In the genomic region with DNA sequence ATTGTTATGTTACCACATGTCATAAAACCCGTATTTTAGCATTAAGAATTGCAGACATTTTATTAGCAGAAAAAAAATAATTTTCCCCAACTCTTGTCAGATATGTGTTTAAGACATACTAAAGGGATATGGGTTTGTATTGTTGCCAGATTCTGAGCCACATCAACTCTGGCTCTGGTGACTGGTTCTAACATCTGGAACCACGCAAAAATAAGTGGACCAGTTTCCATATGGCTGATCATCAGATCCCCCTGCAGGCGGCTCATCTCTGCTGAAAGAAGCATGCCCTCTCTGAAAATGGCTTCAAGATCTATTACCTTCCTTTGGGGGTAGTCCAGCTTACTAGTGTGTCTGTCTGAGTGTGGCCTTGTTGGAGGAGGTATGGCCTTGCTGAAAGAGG, we compare ENCODE assay signal across 21 mouse cellular contexts.
"Had no signal": no experiment of that assay in that cellular context is flagged by ENCODE, and none has a peak within 500 bp of the region (broad histone marks: within the 10 kb centered on the region; RNA-seq: fewer than 3 reads in every experiment).

No protein-coding gene starts in this region.

- H3K4me3 ChIP-seq: kidney, embryonic 15.5 days; liver, embryonic 13.5 days; megakaryocyte, embryonic 14.5 days; midbrain, embryonic 10.5 days; midbrain, embryonic 15.5 days; neural tube, embryonic 12.5 days; neural tube, embryonic 15.5 days had no signal

- H3K9ac ChIP-seq: kidney, embryonic 15.5 days; liver, embryonic 13.5 days; midbrain, embryonic 15.5 days; neural tube, embryonic 12.5 days; neural tube, embryonic 15.5 days had no signal

- H3K4me2 ChIP-seq: kidney, embryonic 15.5 days; liver, embryonic 13.5 days; midbrain, embryonic 15.5 days; neural tube, embryonic 12.5 days; neural tube, embryonic 15.5 days had no signal

- DNase-seq: kidney, adult 2 months; kidney, postnatal 14 days; kidney, postnatal 4 days; liver, embryonic 13.5 days; lung, adult 2 months; lung, postnatal 36 days; right cerebral cortex, adult 18-20 months; right cerebral cortex, postnatal 14 days; right cerebral cortex, postnatal 4 days; thymus, adult 2 months; thymus, postnatal 14 days; thymus, postnatal 4 days had no signal

- H3K27ac ChIP-seq: kidney, embryonic 15.5 days; liver, embryonic 13.5 days; midbrain, embryonic 10.5 days; midbrain, embryonic 15.5 days; neural tube, embryonic 12.5 days; neural tube, embryonic 15.5 days; stomach, postnatal 0 days had no signal

- H3K36me3 ChIP-seq: kidney, embryonic 15.5 days; liver, embryonic 13.5 days; midbrain, embryonic 10.5 days; midbrain, embryonic 15.5 days; neural tube, embryonic 12.5 days; neural tube, embryonic 15.5 days had no signal

- H3K9me3 ChIP-seq: kidney, embryonic 15.5 days; liver, embryonic 13.5 days; midbrain, embryonic 10.5 days; midbrain, embryonic 15.5 days; neural tube, embryonic 12.5 days; neural tube, embryonic 15.5 days had no signal

- ATAC-seq: intestine, postnatal 0 days; lung, postnatal 0 days; midbrain, embryonic 15.5 days had no signal

- H3K27me3 ChIP-seq: kidney, embryonic 15.5 days; liver, embryonic 13.5 days; megakaryocyte, embryonic 14.5 days; midbrain, embryonic 15.5 days; neural tube, embryonic 12.5 days; neural tube, embryonic 15.5 days had no signal

- H3K4me1 ChIP-seq: kidney, embryonic 15.5 days; liver, embryonic 13.5 days; megakaryocyte, embryonic 14.5 days; midbrain, embryonic 10.5 days; midbrain, embryonic 15.5 days; neural tube, embryonic 12.5 days; neural tube, embryonic 15.5 days had no signal
